Mouse (Mus musculus) kidney, adult 2 months (tissue): ENCODE measurements around the gene Snx3. TPM values are rescaled to one million over a fixed set of nuclear protein-coding genes. Genes with fewer than 3 reads are reported as not detected.

Experiments used
- DNase-seq: peaks from one replicate; pipeline ENCODE4 v3.0.0; 2021
- H3K27ac ChIP-seq: fragments of 200-500 bp; 2 replicates; pipeline ENCODE4 v1.5.1; 2012; ENCODE audit warnings: low read depth, low read length, control low read depth, inconsistent platforms; ENCODE audit not compliant: insufficient read depth
- H3K27me3 ChIP-seq: fragments of 200-500 bp; replicated peaks from 2 replicates; pipeline ENCODE4 v1.6.1; 2012; ENCODE audit warnings: mild to moderate bottlenecking, moderate library complexity, low read length, inconsistent platforms; ENCODE audit not compliant: control insufficient read depth, insufficient read depth
- H3K36me3 ChIP-seq: fragments of 200-500 bp; 2 replicates; pipeline ENCODE4 v1.6.1; 2012; ENCODE audit warnings: mild to moderate bottlenecking, moderate library complexity, low read length, inconsistent platforms; ENCODE audit not compliant: control insufficient read depth, insufficient read depth
- H3K4me1 ChIP-seq: fragments of 200-500 bp; 2 replicates; pipeline ENCODE4 v1.6.1; 2011; ENCODE audit warnings: low read length; ENCODE audit not compliant: control insufficient read depth, insufficient read depth
- H3K4me3 ChIP-seq: fragments of 200-500 bp; 2 replicates; pipeline ENCODE4 v1.5.1; 2011; ENCODE audit warnings: mild to moderate bottlenecking, low read depth, low read length, control low read depth; ENCODE audit not compliant: insufficient read depth
- CTCF ChIP-seq: fragments of 200-500 bp; conservative IDR thresholded peaks from 2 replicates; pipeline ENCODE4 v1.5.1; 2011; ENCODE audit warnings: low read depth, mild to moderate bottlenecking, control low read depth, low read length, moderate library complexity, mixed read lengths; ENCODE audit not compliant: insufficient read depth, insufficient read length
- POLR2A ChIP-seq: fragments of 200-500 bp; IDR thresholded peaks from one replicate; pipeline ENCODE4 v1.6.1; 2011; ENCODE audit warnings: low read depth, low read length, control low read depth
- WGBS: fragments of 180-500 bp; shearing (Covaris S2); methylation state at CpG from one replicate; pipeline ENCODE4 v1.1.7; 2018; 5-methylcytosine and 5-hydroxymethylcytosine counted together
- polyA plus RNA-seq: library from polyadenylated mRNA; depleted of rRNA; stranded (reverse); fragments of >200 nt; gene quantifications from 2 replicates; pipeline ENCODE4 v1.2.3, GENCODE M21; 2012

Gene Snx3
- polyA plus RNA-seq, 1 experiment, result 430 TPM

GRCm38 (mm10) chr10:42510141-42510540, 8.3 kb downstream of the Snx3 start:
- Histone ChIP-seq H3K4me3 (no peak overlapping the region), H3K27me3 (no peaks in the 10 kb centered on the region), H3K27ac (no peak overlapping the region), H3K4me1 (peaks cover 7% of the 10 kb centered on the region; the same call in 1 of the 2 replicates), H3K36me3 (no peaks in the 10 kb centered on the region)
- TF ChIP-seq POLR2A (no peak), CTCF (peak; percentile 28)
- DNase-seq, result no peak
- WGBS, result 83% methylated on average over 6 of the region's 6 CpGs

DNA sequence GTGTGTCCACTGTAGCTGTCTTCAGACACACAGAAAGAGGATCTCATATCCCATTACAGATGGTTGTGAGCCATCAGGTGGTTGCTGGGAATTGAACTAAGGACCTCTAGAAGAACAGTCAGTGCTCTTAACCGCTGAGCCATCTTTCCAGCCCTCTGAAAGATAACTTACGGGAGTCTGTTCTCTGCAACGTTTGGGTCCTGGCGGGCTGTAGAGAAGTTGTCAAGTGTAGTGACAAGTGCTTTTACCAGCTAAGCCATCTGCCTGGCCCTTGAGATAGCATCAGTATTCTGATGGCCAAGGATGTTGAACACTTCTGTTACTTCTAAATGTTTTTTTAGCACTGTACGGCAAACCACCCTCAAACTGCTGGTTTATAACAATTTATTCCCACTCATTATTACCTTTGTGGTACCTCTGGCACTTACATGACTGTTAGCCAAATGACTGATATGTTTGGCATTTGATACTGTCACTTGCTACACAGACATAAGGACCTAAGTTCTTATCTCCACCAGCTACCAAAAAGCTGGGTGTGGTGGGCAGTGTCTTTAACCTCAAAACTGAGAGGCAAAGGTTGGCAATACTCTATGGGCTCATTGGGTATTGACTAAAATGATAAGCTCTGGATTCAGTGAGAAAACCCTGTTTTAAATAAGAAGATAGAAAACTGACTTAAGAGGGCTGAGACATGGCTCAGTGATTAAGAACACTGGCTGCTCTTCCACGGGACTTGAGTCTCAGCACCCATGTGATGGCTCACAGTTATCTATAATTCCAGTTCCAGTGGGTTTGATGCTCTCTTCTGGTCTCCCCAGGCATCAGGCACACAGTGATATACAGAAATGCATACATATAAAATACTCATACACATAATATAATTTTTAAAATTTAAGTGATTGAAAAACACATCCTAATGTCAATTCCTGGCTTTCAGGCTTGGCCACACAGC, 9.6 kb downstream of the Snx3 start:
- no peak overlapping the region for H3K4me3 ChIP-seq
- no peaks in the 10 kb centered on the region for H3K36me3 ChIP-seq
- no peak overlapping the region for H3K27ac ChIP-seq
- TF ChIP-seq CTCF, result no peak
- TF ChIP-seq POLR2A, result no peak
- DNase-seq, result no peak
- H3K4me1 ChIP-seq, result peaks cover 5% of the 10 kb centered on the region; the same call in 1 of the 2 replicates
- WGBS, result 81% methylated on average over 6 of the region's 6 CpGs
- no peaks in the 10 kb centered on the region for H3K27me3 ChIP-seq

DNA sequence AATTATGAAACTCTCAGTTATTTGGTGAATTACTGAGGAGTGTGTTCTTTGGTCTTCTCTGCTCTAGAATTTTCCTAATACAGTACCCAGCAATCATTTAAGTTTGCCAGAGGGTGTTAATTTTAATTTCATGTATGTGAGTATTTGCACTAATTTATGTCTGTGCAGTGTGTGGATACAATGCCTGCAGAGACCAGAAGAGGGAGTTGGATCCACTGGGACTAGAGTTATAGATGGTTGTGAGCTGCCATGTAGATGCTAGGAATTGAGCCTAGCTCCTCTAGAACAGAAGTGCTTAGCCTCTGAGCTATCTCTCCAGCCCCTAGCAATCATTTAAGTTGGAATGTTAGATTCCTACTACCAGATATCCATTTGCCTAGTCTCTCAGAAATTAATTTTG, 12.3 kb downstream of the Snx3 start:
- H3K4me3 ChIP-seq, result no peak overlapping the region
- H3K4me1 ChIP-seq, result no peaks in the 10 kb centered on the region; the same call in 1 of the 2 replicates
- H3K36me3 ChIP-seq, result no peaks in the 10 kb centered on the region
- TF ChIP-seq POLR2A (no peak), CTCF (no peak)
- H3K27ac ChIP-seq, result no peak overlapping the region
- no peak for DNase-seq
- no peaks in the 10 kb centered on the region for H3K27me3 ChIP-seq

- TF ChIP-seq POLR2A, result no peak
- TF ChIP-seq CTCF, result no peak
- H3K36me3 ChIP-seq, result no peaks in the 10 kb centered on the region
- H3K27me3 ChIP-seq, result no peaks in the 10 kb centered on the region
- H3K4me1 ChIP-seq, result peaks cover 7% of the 10 kb centered on the region
- WGBS, result 86% methylated on average over 8 of the region's 8 CpGs
- H3K27ac ChIP-seq, result no peak overlapping the region
- H3K4me3 ChIP-seq, result no peak overlapping the region
- DNase-seq, result no peak
Observed at GRCm38 (mm10) chr10:42518363-42518762, 16.5 kb downstream of the Snx3 start.

DNA sequence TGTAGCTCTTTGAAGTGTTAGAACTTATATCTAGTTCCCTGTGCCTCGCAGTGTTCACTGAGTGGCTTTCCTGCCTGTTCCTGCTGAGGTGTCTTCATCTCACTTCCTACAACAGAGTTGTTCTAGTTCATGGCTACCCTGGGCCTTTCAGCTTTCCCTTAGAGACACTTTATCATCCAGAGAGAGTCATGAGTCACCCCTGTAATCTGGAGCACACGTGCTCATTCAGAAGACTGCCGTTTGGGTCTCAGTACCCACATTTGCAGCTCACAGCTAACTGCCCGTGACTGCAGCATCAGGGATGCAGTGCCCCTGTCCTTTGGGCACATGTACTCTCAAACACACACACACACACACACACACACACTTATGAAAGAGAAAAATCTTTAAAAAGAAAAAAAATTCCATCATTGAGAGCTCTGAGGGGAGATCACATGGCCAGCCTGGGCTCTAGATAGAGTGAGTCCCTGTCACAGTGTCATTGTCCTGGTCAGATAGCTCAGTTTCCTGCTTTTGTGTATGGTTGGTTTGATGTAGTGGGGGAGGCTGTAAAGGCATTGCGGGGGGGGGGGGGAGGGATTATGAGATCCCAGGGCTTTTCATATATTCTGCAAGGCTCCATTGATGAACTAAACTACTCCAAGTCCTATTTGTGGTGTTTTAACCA, 19.6 kb downstream of the Snx3 start:
- no peak overlapping the region for H3K27ac ChIP-seq
- WGBS, result 46% methylated on average over 5 of the region's 5 CpGs

GRCm38 (mm10) chr10:42522912-42523311, 21.1 kb downstream of the Snx3 start:
- H3K27me3 ChIP-seq, result no peaks in the 10 kb centered on the region
- peaks cover 14% of the 10 kb centered on the region for H3K4me1 ChIP-seq
- TF ChIP-seq CTCF (no peak; the same call in 1 of the 2 replicates), POLR2A (no peak)
- peak; percentile 16 for DNase-seq
- H3K27ac ChIP-seq, result no peak overlapping the region
- 14% methylated on average over 2 of the region's 2 CpGs for WGBS
- H3K36me3 ChIP-seq, result no peaks in the 10 kb centered on the region
- H3K4me3 ChIP-seq, result no peak overlapping the region

More for the DNA sequence above, 19.6 kb downstream of the Snx3 start:
- Histone ChIP-seq H3K27me3 (no peaks in the 10 kb centered on the region), H3K4me1 (peaks cover 14% of the 10 kb centered on the region), H3K36me3 (no peaks in the 10 kb centered on the region), H3K4me3 (no peak overlapping the region)
- no peak for TF ChIP-seq POLR2A
- no peak for TF ChIP-seq CTCF
- DNase-seq, result no peak

- 65% methylated on average over 11 of the region's 11 CpGs for WGBS
- H3K4me1 ChIP-seq, result peaks cover 14% of the 10 kb centered on the region
- no peak for DNase-seq
- H3K4me3 ChIP-seq, result no peak overlapping the region
- H3K36me3 ChIP-seq, result peaks cover 1% of the 10 kb centered on the region; the same call in 1 of the 2 replicates
- H3K27me3 ChIP-seq, result no peaks in the 10 kb centered on the region
- peak overlapping the region; percentile 9; the same call in 1 of the 2 replicates for H3K27ac ChIP-seq
- TF ChIP-seq CTCF (no peak), POLR2A (no peak)
Observed at GRCm38 (mm10) chr10:42523556-42524162, 21.8 kb downstream of the Snx3 start.
